Mouse (Mus musculus) CH12.LX (cell line): ENCODE results near the gene Ugt1a5.

Experiments
- CTCF ChIP-seq, 2 experiments: IDR thresholded peaks in 1 of 2; conservative IDR thresholded peaks in 1 of 2; 2 replicates each; pipeline ENCODE4 v1.5.1; 2011 to 2012; ENCODE audit warnings: low read depth in 2 of 2, low read length in 2 of 2, improper control_type of control experiment in 1 of 2, inconsistent platforms in 1 of 2, mild to moderate bottlenecking in 1 of 2, moderate library complexity in 1 of 2
- EP300 ChIP-seq: IDR thresholded peaks from 2 replicates; pipeline ENCODE4 v1.6.1; 2011; ENCODE audit warnings: low read length, improper control_type of control experiment
- ETS1 ChIP-seq: conservative IDR thresholded peaks from 2 replicates; pipeline ENCODE4 v1.6.1; 2012; ENCODE audit warnings: low read depth, mild to moderate bottlenecking, inconsistent platforms, low read length, improper control_type of control experiment, moderate library complexity
- HCFC1 ChIP-seq: IDR thresholded peaks from 2 replicates; pipeline ENCODE4 v1.6.1; 2012; ENCODE audit warnings: low read depth, mild to moderate bottlenecking, inconsistent platforms, low read length, improper control_type of control experiment
- MAFK ChIP-seq: IDR thresholded peaks from 2 replicates; pipeline ENCODE4 v1.6.1; 2011; ENCODE audit warnings: low read length, improper control_type of control experiment; ENCODE audit not compliant: insufficient replicate concordance
- MXI1 ChIP-seq: IDR thresholded peaks from 2 replicates; pipeline ENCODE4 v1.6.1; 2011; ENCODE audit warnings: mild to moderate bottlenecking, low read depth, low read length, improper control_type of control experiment
- POLR2A ChIP-seq: IDR thresholded peaks from 2 replicates; pipeline ENCODE4 v1.6.1; 2011; ENCODE audit warnings: low read depth, mild to moderate bottlenecking, improper control_type of control experiment, low read length
- RCOR1 ChIP-seq: conservative IDR thresholded peaks from 2 replicates; pipeline ENCODE4 v1.6.1; 2012; ENCODE audit warnings: low read depth, mild to moderate bottlenecking, inconsistent platforms, low read length, improper control_type of control experiment
- USF1 ChIP-seq: IDR thresholded peaks from 2 replicates; pipeline ENCODE4 v1.6.1; 2014; ENCODE audit warnings: low read depth, mild to moderate bottlenecking, inconsistent platforms, low read length, improper control_type of control experiment
- ZNF384 ChIP-seq: IDR thresholded peaks from 2 replicates; pipeline ENCODE4 v1.6.1; 2012; ENCODE audit warnings: low read depth, low read length, improper control_type of control experiment, inconsistent platforms

- TF ChIP-seq CTCF (conservative IDR thresholded peaks at IDR 0.05 in 1 of 2, IDR thresholded peaks at IDR 0.05 in 1 of 2; ENCODE audit: low read depth in 2 of 2, low read length in 2 of 2) (no peak), EP300 (no peak), USF1 (no peak), POLR2A (no peak), MAFK (no peak), ZNF384 (no peak), MXI1 (no peak), ETS1 (no peak), RCOR1 (no peak), HCFC1 (no peak)
Observed at GRCm38 (mm10) chr1:88248658-88249057, 82.8 kb downstream of the Ugt1a5 start.
